Comparison of ENCODE assay signal across 20 mouse cellular contexts in genomic region chr6:91215454-91215853, GRCm38 (mm10). TPM values are rescaled to one million over a fixed set of nuclear protein-coding genes. Genes with fewer than 3 reads are reported as not detected.
DNase-seq lines count a peak whose midpoint lies in the region; ATAC-seq and TF ChIP-seq lines count a peak whose summit lies in the region.
"Had no signal": no experiment of that assay in that cellular context is flagged by ENCODE, and none has a peak within 500 bp of the region (broad histone marks: within the 10 kb centered on the region; RNA-seq: fewer than 3 reads in every experiment).

No protein-coding gene starts in this region.

- peaks cover 87% of the 10 kb centered on the region for H3K4me1 ChIP-seq in embryonic facial prominence, embryonic 13.5 days
- peaks cover 48% of the 10 kb centered on the region for H3K4me1 ChIP-seq in limb, embryonic 14.5 days (ENCODE audit: control insufficient read depth, insufficient read depth, low read length)

- H3K27me3 ChIP-seq in embryonic facial prominence, embryonic 13.5 days = no peaks in the 10 kb centered on the region
- no peaks in the 10 kb centered on the region for H3K27me3 ChIP-seq in limb, embryonic 14.5 days (ENCODE audit: control insufficient read depth, insufficient read depth, low read length)

- H3K9ac ChIP-seq in embryonic facial prominence, embryonic 13.5 days = peak overlapping the region; percentile 54; the same call in 1 of the 2 replicates
- H3K9ac ChIP-seq in limb, embryonic 14.5 days (ENCODE audit: low read depth, low read length, severe bottlenecking) = no peak overlapping the region
- H3K9ac ChIP-seq: hindbrain, embryonic 14.5 days; intestine, embryonic 15.5 days; liver, embryonic 15.5 days; midbrain, embryonic 15.5 days had no signal

- H3K36me3 ChIP-seq in embryonic facial prominence, embryonic 13.5 days = peaks cover 19% of the 10 kb centered on the region
- 0 out of 2 replicates have a peak, but pooled peaks cover 3% of the 10 kb centered on the region for H3K36me3 ChIP-seq in limb, embryonic 14.5 days (ENCODE audit: control insufficient read depth, insufficient read depth, low read length)
- H3K36me3 ChIP-seq: forebrain, embryonic 10.5 days; intestine, embryonic 15.5 days; liver, embryonic 15.5 days; midbrain, embryonic 15.5 days had no signal

- peak; percentile 31 to 48 for DNase-seq in frontal cortex, postnatal 36 days (ENCODE audit: low spot score in 2 of 2)
- no peak for DNase-seq in frontal cortex, postnatal 25 days (ENCODE audit: low spot score in 2 of 2)
- DNase-seq in left cerebral cortex, postnatal 14 days (ENCODE audit: low spot score in 2 of 2) = peak; percentile 22 to 49
- no peak for DNase-seq in left cerebral cortex, postnatal 4 days
- DNase-seq in limb, embryonic 14.5 days (ENCODE audit: low spot score) = no peak
- no peak for DNase-seq in adrenal gland, postnatal 14 days
- DNase-seq: adrenal gland, adult 8-10 months; cerebellum, adult 18-20 months; cerebellum, postnatal 36 days; thymus, postnatal 36 days had no signal

- H3K4me2 ChIP-seq in embryonic facial prominence, embryonic 13.5 days = peak overlapping the region; percentile 87
- H3K4me2 ChIP-seq in limb, embryonic 14.5 days (replicated peaks; ENCODE audit: low read depth, low read length, severe bottlenecking) = 0 out of 2 replicates have a peak overlapping the region, but pooled peaks have one; percentile 2
- H3K4me2 ChIP-seq: hindbrain, embryonic 14.5 days; intestine, embryonic 15.5 days; liver, embryonic 15.5 days; midbrain, embryonic 15.5 days had no signal

- intact Hi-C loops in left cerebral cortex, postnatal 14 days (cut with DNase I) = no loop called here
- intact Hi-C loops in left cerebral cortex, postnatal 4 days (cut with DNase I) = no loop called here

- H3K4me3 ChIP-seq in embryonic facial prominence, embryonic 13.5 days = peak overlapping the region; percentile 65
- H3K4me3 ChIP-seq in limb, embryonic 14.5 days (replicated peaks; ENCODE audit: low read length) = no peak overlapping the region
- H3K4me3 ChIP-seq: forebrain, embryonic 10.5 days; intestine, embryonic 15.5 days; layer of hippocampus, adult 2 months; liver, embryonic 15.5 days; megakaryocyte, embryonic 14.5 days; midbrain, embryonic 15.5 days had no signal

- no peak for ATAC-seq in embryonic facial prominence, embryonic 13.5 days (ENCODE audit: insufficient number of reproducible peaks, insufficient read depth, low FRiP score, low TSS enrichment, low read depth)
- ATAC-seq in limb, embryonic 14.5 days (ENCODE audit: low FRiP score, low read depth) = no peak
- ATAC-seq: intestine, embryonic 15.5 days; lung, postnatal 0 days; midbrain, embryonic 15.5 days had no signal

- no peak for TF ChIP-seq POLR2A in limb, embryonic 14.5 days (IDR thresholded peaks at IDR 0.05; ENCODE audit: borderline replicate concordance, extremely low read depth, insufficient read depth, insufficient read length)

- WGBS in embryonic facial prominence, embryonic 13.5 days = 26% methylated on average over 1 of the region's 1 CpGs
- 55% methylated on average over 1 of the region's 1 CpGs for WGBS in limb, embryonic 14.5 days

- peak overlapping the region; percentile 5; the same call in 1 of the 2 replicates for H3K27ac ChIP-seq in embryonic facial prominence, embryonic 13.5 days
- no peak overlapping the region for H3K27ac ChIP-seq in limb, embryonic 14.5 days (replicated peaks; ENCODE audit: low read depth, low read length)
- H3K27ac ChIP-seq: forebrain, embryonic 10.5 days; hindbrain, embryonic 14.5 days; intestine, embryonic 15.5 days; layer of hippocampus, adult 2 months; liver, embryonic 15.5 days; midbrain, embryonic 15.5 days had no signal

- no peaks in the 10 kb centered on the region for H3K9me3 ChIP-seq in embryonic facial prominence, embryonic 13.5 days
- H3K9me3 ChIP-seq in limb, embryonic 14.5 days (ENCODE audit: control insufficient read depth, low read length) = no peaks in the 10 kb centered on the region
- H3K9me3 ChIP-seq: forebrain, embryonic 10.5 days; intestine, embryonic 15.5 days; liver, embryonic 15.5 days; megakaryocyte, embryonic 14.5 days; midbrain, embryonic 15.5 days had no signal

RNA-seq across cellular contexts. Expression of gene Fbln2, which starts 3.2 kb away (rescaled TPM):
- total RNA-seq in left cerebral cortex, postnatal 14 days (2021) = 1 to 10 TPM; 9.6 to 9.9 TPM
- 10 to 100 TPM; 15.3 to 17.5 TPM for total RNA-seq in left cerebral cortex, postnatal 4 days (2021)
- polyA plus RNA-seq in embryonic facial prominence, embryonic 13.5 days (2015; fragmentation: Nextera tagmentation; extraction: Ambion mirVana) = 298 and 344 TPM in 2 replicates
- 294 and 404 TPM in 2 replicates for polyA plus RNA-seq in limb, embryonic 14.5 days (2012; rRNA removed)
- 219 and 254 TPM in 2 replicates for polyA plus RNA-seq in limb, embryonic 14.5 days (2014; fragmentation: Nextera tagmentation; extraction: Ambion mirVana)
- 32.3 and 38.2 TPM in 2 replicates for total RNA-seq in adrenal gland, postnatal 14 days (2021)
- total RNA-seq: granulocyte monocyte progenitor cell, adult 5-6 weeks had no signal

RNA-seq across cellular contexts. Expression of gene Hdac11, which starts 59.0 kb away (rescaled TPM):
- total RNA-seq in left cerebral cortex, postnatal 14 days (2021) = 100 to 1,000 TPM; 130 to 142 TPM
- total RNA-seq in left cerebral cortex, postnatal 4 days (2021) = 10 to 100 TPM; 67.9 to 78.2 TPM
- polyA plus RNA-seq in embryonic facial prominence, embryonic 13.5 days (2015; fragmentation: Nextera tagmentation; extraction: Ambion mirVana) = 12.8 and 15.6 TPM in 2 replicates
- 43.9 and 46.0 TPM in 2 replicates for polyA plus RNA-seq in limb, embryonic 14.5 days (2012; rRNA removed)
- polyA plus RNA-seq in limb, embryonic 14.5 days (2014; fragmentation: Nextera tagmentation; extraction: Ambion mirVana) = 18.1 and 18.5 TPM in 2 replicates
- 6.3 and 7.4 TPM in 2 replicates for total RNA-seq in adrenal gland, postnatal 14 days (2021)

Comparison
In these comparisons a context has a peak if more than half of its experiments do, and no peak if none do; other contexts are left out.
1. DNase-seq: peak in frontal cortex, postnatal 36 days (2 of 2) and left cerebral cortex, postnatal 14 days (2 of 2); none in frontal cortex, postnatal 25 days (0 of 2), left cerebral cortex, postnatal 4 days (single experiment), limb, embryonic 14.5 days (single experiment) and adrenal gland, postnatal 14 days (single experiment).